Mouse (Mus musculus) kidney, postnatal 25 days (tissue): ENCODE measurements around the gene Mrgpre.

Source experiments
- DNase-seq, 2 experiments: peaks; one replicate each; pipeline ENCODE4 v3.0.0; 2021; ENCODE audit warnings: mixed read lengths in 2 of 2

Mrgpre gene

DNA sequence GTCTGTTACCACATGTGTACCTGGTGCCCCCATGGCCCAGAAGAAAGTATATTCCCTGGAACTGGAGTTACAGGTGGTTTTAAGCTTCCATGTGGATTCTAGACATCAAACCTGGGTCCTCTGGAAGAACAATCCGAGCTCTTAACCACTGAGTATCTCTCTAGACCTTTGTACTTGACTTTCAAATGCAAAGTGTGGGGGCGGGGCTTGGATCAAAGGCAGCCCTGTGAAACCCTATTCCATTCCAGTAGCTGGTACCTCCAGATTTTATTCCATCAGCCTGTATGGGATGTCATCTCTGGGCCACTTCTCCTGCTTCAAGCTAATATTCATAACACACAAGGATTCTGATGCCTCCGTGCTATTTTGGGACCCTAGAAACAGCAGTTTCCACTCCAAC lies 8.2 kb downstream of the Mrgpre start:
- DNase-seq: peak; percentile 53 to 67

DNA sequence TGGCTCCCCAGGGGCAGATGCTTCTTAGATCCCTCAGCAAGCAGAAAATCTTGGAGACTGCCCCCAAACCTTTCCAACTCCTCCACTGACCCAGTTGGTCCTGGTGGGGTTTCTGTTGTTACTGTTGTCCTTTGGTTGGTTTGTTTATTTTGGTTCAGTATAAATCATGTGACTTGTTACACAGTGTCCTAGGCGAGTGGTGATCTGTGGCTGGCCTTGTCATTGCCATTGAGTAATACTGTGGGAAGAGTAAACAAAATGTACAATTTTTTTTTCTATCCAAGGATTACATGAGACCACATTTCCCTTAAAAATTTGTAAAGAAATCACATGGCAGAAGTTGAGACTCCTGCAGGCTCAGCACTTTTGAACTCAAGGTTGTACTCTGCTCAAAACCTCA lies 14.8 kb downstream of the Mrgpre start:
- DNase-seq: no peak

DNA sequence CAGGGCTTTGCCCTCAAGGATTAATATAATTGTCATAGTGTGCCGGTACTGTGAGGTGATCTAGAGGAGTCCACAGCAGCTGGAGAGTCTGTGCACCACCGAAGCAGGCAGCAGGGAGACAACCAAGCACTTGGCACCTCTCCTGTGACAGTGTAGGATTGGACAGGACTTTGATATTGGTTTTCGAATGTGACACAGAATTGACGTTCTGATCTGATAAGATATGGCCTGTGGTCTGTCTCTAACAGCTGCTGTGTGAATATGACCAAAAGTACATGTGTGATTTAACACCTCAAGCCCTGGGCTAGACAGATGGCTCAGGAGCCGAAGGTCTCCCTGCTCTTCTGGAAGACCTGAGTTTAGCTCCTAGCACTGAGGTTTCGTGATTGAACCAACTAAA lies 16.0 kb downstream of the Mrgpre start:
- DNase-seq: no peak

DNA sequence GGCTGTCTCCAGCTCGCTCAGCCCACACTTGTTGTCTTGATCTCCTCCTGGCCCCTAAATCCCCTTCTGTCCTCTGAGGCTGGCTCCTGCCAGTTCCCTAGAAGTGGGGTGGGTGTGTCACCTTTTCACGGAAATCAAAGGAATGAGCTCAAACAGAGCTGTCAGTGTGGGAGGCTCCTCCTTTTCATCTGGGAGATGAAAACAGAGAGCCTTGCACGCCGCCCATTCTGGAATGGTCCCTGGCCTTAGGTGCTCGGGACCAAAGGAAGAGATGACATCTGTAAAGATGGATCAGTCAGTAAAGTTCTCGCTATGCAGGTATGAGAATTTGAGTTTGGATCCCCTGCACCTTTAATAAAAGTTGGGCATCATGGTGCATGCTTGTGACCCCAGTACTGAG lies 17.4 kb downstream of the Mrgpre start, which contains the start of gene Mrgprg:
TSS of gene Mrgprg (minus strand) at position 101 of the 400 bp plus-strand sequence.
- no peak for DNase-seq

DNA sequence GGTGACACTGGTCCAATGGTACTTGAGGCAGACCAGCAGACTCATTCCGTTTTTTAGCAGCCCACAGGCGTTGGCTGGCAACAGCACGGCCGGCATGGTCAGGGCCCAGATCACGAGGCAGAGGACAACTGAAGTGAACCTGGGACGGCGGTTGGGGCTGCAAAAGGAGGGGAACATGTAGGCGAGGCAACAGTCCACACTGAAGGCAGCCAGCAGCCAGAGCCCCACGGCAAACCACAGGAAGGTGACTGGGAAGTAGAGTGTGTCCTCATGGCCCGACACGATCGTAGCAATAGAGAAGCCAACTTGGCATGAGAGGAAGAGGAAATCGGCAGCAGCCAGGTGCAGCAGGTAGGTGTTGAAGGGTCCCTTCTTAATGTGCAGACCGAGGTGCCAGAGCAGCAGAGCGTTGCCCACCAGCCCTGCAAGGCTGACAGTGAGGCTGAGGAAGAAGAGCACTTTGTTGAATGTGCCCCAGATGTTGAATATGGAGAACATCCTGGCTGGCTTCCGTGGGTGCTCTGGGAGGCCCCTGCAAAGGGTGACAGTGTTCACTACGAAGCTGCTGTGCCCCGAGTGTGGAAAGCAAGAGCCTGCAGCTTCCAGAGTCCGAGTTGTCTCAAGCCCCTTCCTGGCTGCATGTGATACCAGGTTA lies 19.3 kb downstream of the Mrgpre start:
- DNase-seq: no peak

DNA sequence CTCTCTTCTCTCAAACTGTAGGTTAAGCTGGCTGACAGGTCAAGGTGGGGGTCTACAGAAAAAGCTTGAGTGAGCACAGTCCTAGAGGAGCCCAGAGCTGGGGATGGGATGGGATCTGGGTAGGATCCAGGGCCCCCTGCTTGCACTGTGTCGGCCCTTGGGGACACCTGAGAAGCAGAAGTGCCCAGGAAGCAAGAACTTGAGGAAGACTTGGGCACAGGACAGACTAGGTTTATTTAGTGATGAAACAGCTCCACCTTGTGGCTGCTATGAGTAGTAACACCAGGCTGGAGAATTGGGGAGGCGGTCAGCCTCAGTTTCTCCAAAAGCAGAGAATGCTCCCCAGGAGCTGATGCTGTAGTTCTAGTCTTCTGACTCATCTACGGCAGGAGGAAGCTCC lies 20.5 kb downstream of the Mrgpre start:
- peak; percentile 28 to 40 for DNase-seq

DNA sequence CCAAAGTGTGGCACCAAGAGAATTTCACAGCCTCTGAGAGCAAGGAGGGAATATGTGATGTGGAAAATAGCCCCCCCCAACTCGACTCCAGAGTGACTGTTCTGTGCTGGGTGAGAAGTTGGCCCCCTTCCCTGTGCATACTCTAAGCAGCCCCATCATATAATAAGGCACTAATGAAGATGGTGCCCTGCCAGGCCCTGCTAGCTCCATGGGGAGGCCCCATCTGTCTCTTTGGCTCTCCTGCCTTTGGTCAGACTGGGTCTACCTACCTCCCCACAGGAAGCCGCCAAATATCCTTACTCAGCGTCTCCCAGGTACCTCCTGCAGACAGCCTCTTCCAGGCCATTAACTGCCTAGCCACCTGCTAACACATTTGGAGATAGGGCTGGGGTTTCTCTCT lies 25.3 kb downstream of the Mrgpre start:
- no peak for DNase-seq

DNA sequence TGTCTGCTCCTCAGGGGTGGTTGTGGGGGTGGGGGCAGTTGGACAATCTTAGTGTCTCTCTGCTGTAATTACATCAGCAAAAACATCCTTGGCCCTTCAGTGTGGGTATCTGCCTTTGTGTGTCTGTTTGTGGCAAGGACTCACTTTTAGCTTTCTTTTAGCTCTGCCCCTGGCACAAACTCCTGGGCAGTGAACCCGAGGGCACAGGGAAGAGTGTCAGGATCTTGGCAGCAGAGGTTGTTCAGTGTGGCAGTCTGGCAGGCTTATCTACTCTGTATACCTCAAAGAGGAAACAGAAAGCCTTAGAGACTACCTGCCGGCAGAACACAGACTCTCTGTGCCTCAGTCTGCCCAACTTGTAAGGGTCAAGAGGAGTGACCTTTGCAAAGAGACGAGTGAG lies 26.6 kb downstream of the Mrgpre start:
- DNase-seq: no peak

DNA sequence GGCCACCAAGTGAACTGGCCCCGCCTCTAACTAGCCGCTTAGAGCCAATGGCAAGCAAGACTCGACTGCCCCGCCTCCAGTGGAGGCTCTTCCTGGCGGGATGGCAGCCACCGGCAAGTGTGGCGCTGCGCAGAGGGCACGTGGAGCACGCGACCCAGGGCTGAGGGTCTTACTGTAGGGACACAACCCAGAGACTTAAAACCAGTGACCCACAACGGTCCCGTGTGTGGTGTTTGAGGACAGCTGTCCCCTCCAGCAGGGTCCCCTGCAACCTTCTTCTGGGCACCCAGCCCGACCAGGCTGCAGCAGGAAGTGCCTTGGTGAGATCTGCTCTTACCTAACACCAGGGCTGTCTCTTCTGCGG lies 27.3 kb downstream of the Mrgpre start:
- peak; percentile 88 to 92 for DNase-seq

DNA sequence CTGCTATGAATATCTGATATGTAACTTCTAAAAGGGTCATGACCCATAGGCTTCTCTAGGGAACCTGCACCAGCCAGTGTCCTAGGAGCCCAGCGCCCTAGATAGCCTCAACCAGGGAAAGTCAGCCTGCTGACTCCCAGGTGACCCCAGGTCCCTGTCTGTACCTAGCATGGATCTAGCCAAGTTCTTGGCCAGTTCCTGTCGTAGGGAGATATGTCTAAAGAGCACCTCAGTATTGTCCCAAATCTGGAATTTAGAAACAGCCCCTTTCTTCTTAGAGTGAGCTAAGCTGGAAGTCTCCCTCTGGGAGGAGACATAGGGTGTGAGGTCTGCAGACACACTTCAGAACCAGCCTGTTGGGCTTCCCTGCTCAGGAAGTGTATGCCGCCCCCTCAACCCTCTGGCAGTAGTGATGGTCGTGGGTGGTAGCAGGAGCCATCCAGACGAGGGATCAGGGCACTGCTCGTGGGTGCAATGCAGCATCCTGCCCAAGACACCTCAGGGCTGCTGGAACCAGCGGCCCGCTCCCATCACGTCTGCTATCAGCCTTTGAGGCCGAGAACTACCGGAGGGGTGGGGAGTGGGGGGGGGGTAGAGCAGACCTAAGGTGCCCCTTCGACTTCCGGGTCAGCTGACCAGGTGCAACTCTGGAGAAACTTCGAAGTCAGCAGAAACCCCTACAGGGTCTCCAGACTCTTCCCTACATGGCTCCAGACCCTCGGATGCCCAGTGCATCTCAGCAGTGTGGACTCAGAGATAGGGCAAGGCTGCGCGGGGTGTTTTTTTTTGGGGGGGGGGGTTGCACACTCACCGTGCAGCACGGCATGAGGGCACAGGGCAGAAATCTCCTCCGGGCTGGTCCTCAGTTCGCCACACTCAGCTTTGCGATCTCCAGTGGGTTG lies 27.9 kb downstream of the Mrgpre start, which contains the start of gene Osbpl5:
TSS of gene Osbpl5 (minus strand) at position 861 of the 902 bp plus-strand sequence.
- DNase-seq: no peak

DNA sequence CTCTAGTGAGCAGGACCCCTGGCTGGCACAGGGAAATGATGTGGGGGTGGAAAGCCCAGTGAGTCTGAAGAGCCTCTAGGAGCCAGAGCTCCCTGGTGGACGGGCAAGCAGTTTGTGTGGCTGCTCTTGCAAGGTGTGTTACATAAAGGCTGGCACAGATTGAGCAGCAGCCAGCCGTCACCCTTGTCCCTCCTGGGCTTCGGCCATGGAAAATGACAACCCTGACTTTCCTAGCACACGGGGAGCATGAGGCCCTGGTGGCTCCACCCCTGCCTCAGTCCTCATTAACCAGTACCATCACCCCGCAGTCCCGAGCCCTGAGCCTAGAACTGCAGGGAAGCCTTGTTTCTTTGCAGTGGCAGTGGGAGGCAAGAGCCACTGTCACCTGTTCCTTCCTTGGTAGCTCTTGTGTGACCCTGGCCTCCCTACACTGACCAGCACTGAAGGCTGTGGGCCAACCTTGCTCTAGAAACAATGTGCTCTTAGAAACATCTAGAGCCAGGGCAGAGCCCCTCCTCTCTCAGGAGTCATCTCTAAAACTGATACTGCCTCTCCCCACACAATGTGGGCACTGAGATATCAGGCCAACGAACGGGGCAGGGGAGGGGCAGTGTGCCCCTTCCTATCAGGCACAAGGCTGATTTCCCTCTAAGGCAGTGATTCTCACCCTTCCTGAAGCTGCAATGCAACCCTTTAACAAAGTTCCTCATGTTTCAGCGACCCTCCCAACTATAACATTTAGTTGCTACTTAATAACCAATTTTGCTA lies 28.8 kb downstream of the Mrgpre start:
- DNase-seq: no peak

DNA sequence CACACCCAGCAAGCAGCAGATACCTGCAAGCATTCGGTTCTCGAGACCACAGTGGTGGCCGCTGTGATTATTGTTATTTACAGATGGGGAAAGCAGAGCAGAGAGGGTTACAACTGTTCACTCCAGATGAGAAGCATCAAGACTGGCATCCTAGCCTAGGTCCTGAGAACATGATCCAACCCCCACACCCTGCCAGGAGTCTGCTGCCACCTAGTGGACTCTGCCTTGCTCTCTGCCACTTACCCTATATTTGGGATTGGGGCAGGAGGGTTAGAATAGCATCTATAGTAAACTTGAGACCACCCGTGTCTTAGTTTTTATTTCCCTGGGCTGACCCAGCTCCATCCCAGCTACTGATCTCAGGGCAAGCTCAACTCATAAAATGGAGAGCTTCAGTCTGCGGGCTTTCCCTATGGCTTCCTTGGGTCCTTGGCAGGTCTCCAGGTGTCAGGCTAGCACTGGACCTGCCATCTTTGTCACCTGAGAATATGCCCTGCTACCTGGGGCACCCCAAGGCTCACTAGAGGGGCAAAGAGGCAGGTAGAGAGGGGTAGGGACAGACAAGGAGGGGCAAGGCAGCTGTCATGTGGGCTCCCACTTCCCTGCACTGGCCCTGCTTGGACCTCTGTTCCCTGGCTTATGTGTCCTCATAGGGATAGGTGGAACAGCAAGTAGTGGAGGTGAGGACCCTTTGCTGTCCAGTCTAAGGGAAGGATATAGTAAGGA lies 30.1 kb downstream of the Mrgpre start:
- peak; percentile 68 to 81 for DNase-seq

DNA sequence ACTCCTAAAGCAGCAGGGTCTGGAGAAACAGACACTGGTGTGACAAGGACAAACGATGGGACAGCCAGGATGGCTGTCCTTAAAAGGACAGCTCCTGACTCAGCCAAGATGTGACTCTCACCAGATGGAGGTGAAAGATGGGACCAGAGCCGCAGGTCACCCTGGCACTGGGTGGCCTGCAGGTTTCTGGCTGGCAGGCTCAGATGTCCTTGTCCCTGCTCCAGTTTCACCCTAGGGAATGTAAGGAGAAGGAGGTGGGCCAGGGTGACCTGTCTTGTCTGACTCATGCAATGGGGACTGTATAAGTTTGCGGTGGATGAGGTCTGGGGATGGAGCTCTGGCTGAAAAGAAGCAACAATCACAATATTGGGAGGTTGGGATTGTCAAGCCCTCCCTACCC lies 31.7 kb downstream of the Mrgpre start:
- no peak for DNase-seq

DNA sequence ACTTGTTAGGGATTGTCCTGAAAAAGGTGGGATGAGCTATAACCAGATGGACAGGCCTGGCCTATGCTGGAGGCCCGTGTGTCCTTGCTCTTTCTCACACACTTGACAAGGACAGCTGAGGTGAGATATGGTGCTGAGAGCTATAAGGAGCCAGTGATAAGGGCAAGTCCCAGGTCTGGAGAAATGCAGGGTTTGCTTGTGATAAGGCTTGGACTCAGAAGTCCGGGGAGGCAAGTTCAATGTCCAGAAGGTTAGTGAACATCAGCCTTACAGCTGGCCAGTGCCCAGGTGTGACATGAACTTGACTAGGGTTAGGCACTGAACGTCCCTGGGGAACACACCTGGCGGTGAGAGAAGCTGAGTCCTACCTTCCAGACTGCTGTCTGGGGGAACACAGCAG lies 32.2 kb downstream of the Mrgpre start:
- no peak for DNase-seq

DNA sequence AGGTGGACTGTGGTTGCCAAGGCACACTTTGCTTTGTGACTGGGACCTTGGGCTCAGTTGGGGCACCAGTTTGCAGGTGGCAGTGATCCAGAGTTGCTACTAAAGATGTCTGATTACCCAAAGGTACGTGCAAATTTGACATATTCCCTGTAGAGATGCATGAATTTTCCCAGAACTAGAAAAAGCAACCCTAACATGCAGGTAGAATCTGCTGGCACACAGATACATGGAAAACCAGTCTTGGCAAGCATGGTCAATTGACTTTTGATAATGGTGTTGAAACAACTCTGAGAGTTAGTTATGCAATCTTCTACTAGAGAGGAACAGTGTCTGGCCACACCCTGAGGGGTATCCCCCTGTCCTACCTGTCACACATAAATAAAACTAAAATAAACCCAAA lies 32.9 kb downstream of the Mrgpre start:
- no peak for DNase-seq

DNA sequence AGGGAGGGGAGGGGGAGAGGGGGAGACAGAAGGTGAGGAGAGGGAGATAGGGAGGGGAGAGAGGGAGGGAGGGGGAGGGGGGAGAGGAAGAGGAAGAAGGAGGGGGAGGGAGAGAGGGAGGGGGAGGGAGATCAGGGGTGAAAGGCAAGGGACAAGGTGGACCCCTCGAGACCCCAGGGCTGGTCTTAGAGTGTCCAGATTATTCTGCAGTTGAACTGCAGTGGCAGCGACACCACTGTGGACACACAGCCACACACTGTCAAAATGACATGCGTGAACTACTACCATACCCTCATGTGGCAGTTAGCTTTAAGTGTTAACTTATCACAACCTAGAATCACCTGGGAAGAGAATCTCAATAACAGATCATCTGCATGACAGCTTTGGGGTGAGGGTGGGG lies 35.3 kb downstream of the Mrgpre start:
- no peak for DNase-seq

DNA sequence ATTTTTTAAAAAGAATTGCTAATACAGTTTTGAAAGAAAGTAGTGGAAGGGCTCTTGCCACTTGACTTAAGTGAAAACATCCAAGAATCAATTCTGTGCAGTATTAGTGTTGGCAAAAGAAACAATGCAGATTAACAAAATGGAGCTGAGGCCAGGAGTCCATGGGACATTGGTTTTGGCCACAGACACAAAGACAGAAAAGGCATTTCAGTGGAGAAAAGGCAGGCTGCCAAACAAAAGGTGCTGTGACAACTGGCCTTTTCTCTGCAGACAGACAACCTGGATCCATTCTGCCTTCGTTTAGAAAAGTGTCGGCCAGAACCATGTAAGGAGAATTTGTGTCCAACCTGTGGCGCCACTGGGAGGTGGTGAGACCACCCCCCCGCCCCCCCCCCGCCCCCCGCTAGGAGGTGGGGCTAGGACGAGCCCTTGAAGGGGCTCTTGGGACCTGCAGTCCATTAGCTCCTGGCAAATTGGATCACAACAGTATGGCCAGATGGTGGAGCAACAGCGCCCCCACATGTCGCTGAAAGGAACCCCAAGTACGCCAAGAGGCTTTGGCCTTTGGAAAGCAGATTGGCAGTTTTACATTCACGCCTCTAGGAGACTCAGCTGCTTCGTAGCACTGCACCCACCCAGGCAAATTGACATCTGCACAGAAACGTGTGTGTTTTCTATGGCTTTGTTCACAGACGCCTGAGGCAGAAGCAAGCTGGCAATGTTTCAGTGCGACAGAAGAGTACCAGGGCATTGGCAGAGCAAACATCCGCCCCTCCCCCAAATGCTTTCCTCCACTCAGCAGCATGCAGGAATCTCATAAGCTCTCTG lies 36.0 kb downstream of the Mrgpre start:
- peak; percentile 88 to 91 for DNase-seq

DNA sequence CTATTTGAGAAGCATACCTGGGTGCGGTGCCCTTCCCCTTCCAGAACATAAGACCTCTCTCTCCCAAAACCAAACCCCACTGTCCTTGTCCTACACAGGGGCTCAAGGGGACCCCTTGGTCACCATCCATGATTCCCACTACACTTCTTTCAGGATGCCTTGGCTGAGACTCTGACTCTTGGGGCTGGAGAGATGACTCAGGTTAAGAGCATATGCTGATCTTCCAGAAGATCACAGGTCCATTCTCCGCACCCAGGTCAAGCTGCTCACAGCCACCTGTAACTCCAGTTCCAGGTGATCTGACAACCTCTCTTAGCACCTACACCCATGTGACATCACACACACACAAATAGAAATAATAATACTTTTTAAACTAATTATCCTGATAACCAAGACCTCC lies 43.6 kb downstream of the Mrgpre start:
- no peak for DNase-seq

DNA sequence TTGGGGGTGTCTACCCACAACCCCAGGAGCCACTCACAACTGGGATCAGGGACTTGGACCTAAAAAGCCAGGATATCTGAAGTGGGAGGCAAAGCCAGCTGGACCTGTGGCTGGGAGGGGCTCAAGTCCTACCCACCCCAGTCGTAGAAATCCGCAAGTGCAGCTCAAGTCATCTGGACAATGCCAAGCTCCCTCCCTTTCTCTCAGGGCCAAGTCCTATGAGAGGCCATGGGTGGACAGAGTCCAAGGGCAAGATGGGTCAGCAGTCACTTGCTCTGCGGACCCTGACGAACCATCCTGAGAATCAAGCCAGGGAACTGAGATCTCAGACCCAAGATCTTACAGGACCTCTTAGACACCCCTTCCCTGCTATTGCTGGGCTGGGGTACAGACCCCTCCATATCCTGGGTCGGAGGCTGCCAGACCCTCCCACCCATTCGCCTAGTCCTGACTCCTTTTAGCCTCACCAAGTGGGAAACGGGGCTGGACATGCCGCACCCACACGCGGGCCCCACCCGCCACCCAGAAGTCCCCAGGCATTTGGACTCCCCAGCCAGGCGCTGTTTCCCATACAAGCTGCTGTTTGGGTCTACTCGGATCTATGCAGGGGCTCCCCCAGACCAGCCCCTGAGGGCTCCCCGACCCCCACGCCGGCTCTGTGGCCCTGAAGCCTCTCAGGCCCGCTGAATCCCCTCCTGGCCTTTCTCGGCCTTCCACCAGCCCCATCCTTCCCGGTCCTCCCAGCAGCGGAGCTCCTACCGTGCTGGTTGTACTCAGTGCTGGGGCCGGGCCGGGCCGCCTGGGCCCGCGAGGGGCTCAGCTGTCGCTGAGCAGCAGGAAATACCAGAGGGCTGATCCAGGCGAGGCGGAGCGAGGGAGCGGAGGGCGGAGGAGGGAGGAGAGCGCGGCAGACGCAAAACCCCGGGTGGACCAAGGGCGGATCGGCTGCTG lies 44.5 kb downstream of the Mrgpre start:
- peak; percentile 87 to 94 for DNase-seq

DNA sequence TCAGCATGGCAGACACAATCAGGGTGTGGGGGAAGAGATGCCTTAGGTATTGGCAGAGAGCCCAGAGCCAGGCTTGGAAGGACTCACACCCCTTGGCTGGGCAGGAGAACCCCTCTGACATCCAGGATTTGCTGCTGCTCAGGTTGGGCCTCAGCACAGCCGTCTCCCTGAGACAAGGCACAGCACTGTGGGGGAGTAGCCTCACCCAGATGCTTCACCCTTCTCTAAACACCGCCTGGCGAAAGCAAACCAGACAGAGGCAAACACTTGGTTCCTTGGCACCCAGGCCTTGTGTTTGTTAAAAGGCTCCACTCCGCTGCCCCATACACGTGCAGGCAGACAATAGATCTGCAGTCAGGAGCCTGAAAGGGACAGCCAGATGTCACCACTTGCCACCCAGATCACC lies 45.7 kb downstream of the Mrgpre start:
- DNase-seq: peak; percentile 45 to 53

DNA sequence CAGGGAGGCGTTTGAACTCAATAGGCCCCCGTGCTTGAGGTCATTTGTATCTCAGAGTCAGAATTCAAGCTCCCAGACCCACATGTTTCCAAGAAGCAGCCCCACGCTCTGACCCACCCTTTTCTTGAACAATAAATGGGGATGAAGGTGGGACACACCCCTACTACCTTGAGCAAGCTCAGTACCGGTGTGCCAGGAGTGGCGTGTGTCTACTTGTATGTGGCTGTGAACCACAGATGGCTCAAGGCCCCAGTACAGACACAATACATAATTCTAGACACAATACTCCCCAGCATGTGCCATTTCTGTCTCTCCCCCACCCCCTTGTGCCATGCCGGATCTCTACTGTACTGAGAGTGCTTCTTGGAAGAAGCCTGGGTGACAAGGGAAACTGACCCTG lies 46.1 kb downstream of the Mrgpre start:
- DNase-seq: no peak
